Mouse (Mus musculus) midbrain, postnatal 0 days (tissue): ENCODE measurements at regions not wholly inside any gene's neighbourhood (a gene's known extent, or its start where the extent isn't known, plus 50 kb on each side); places are given as distances from the start of the nearest gene placed in this dataset.
A peak's percentile ranks its signal among the peaks of the same experiment; 100 is the strongest.

Experiments used
- ATAC-seq: fragments of 200-750 bp; cut with Nextera tagmentation; 2 replicates; pipeline ENCODE4 v1.8.0; 2017; ENCODE audit warnings: moderate number of reproducible peaks, mild to moderate bottlenecking, moderate TSS enrichment, moderate library complexity; ENCODE audit not compliant: low FRiP score
- DNase-seq: peaks from one replicate; pipeline ENCODE4 v3.0.0-alpha.2; 2015; ENCODE audit warnings: low spot score
- H3K27ac ChIP-seq: fragments of 300-500 bp; sonication (generic); 2 replicates; pipeline ENCODE4 v1.5.1; 2014; ENCODE audit warnings: low read depth, mild to moderate bottlenecking, low read length, mixed read lengths
- H3K27me3 ChIP-seq: fragments of 300-500 bp; sonication (generic); 2 replicates; pipeline ENCODE4 v1.6.1; 2014; ENCODE audit warnings: low read length, control low read depth, mixed read lengths; ENCODE audit not compliant: insufficient read depth
- H3K36me3 ChIP-seq: fragments of 300-500 bp; sonication (generic); 2 replicates; pipeline ENCODE4 v1.6.1; 2014; ENCODE audit warnings: low read length, control low read depth, mixed read lengths; ENCODE audit not compliant: insufficient read depth
- H3K4me1 ChIP-seq: fragments of 300-500 bp; sonication (generic); 2 replicates; pipeline ENCODE4 v1.6.1; 2014; ENCODE audit warnings: mild to moderate bottlenecking, control low read depth, antibody characterized with exemption, low read length, mixed read lengths; ENCODE audit not compliant: insufficient read depth
- H3K4me2 ChIP-seq: fragments of 300-500 bp; sonication (generic); 2 replicates; pipeline ENCODE4 v1.6.1; 2014; ENCODE audit warnings: low read depth, mild to moderate bottlenecking, low read length, mixed read lengths; ENCODE audit not compliant: poor library complexity, severe bottlenecking
- H3K4me3 ChIP-seq: fragments of 300-500 bp; sonication (generic); 2 replicates; pipeline ENCODE4 v1.5.1; 2014; ENCODE audit warnings: low read depth, mild to moderate bottlenecking, low read length, moderate library complexity
- H3K9ac ChIP-seq: fragments of 300-500 bp; sonication (generic); replicated peaks from 2 replicates; pipeline ENCODE4 v1.6.1; 2014; ENCODE audit warnings: mild to moderate bottlenecking, low read length, moderate library complexity, mixed read lengths; ENCODE audit not compliant: poor library complexity, severe bottlenecking
- H3K9me3 ChIP-seq: fragments of 300-500 bp; sonication (generic); 2 replicates; pipeline ENCODE4 v1.6.1; 2016; ENCODE audit warnings: low read length, control low read depth
- CTCF ChIP-seq: IDR thresholded peaks from 2 replicates; pipeline ENCODE4 v1.5.1; 2016; ENCODE audit warnings: antibody characterized with exemption, mild to moderate bottlenecking
- WGBS: fragments of 180-500 bp; shearing (Covaris S2); extraction: QIAGEN DNeasy Blood & Tissue Kit; methylation state at CpG from one replicate; pipeline ENCODE4 v1.1.7; 2014; 5-methylcytosine and 5-hydroxymethylcytosine counted together

DNA sequence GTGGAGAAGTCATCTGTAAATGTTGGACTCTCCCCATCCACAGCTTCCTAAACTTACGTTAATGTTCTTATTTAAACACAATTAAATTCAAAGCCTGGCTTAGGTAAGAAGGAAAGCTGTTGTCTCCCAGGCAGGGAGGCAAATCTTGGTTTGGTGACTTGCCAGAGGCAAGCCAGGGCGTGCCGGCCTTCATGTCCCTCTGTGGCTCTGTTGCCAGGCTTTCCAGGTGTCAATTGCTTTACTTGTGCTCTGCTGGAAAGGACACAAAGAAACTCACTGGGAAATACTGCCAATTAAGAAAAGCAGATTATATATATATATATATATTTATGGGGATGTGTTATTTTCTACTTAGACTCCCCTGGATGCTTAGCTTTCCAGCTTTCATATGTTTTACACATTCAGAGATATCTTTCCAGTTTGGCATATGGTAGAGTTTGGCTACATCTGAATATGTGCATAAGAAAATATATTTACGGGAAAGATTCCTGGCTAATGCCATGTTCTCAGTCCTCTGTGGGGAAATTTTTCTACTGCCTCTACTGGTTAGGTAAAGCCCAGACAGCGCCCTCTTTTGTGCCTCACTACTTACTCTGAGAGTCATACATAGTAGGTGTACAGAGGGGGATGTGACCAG, 223.1 kb downstream of the Fat4 start:
- H3K9me3 ChIP-seq, result no peaks in the 10 kb centered on the region
- H3K4me3 ChIP-seq, result no peak overlapping the region
- no peak overlapping the region for H3K4me2 ChIP-seq
- H3K27ac ChIP-seq, result no peak overlapping the region
- no peaks in the 10 kb centered on the region for H3K27me3 ChIP-seq
- WGBS, result 85% methylated on average over 5 of the region's 5 CpGs
- TF ChIP-seq CTCF, result no peak
- ATAC-seq, result no peak
- DNase-seq, result peak; percentile 5
- H3K36me3 ChIP-seq, result no peaks in the 10 kb centered on the region
- H3K9ac ChIP-seq, result no peak overlapping the region
- no peaks in the 10 kb centered on the region for H3K4me1 ChIP-seq

DNA sequence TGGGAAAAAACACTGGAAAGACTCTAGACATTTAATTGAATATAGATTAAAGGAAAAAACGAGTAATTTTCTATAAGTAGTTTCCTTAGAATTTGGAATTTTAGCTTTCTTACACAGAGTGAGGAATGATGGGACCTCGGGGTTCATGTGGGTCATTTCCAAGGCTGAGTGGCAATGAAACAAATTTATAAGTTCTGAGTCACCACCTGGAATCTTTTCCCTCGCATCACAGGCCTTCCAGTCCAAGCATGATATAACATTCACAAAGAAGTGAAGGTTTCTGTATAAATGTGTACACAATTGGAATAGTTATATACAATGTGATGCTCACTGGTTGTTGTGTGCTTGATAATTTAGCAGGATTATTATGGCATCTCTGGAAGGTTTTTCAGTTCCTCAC, 227.3 kb downstream of the Fat4 start:
- no peak overlapping the region for H3K9ac ChIP-seq
- no peak for ATAC-seq
- no peak overlapping the region for H3K27ac ChIP-seq
- WGBS, result 85% methylated on average over 3 of the region's 3 CpGs
- no peaks in the 10 kb centered on the region for H3K36me3 ChIP-seq
- DNase-seq, result no peak
- H3K4me2 ChIP-seq, result no peak overlapping the region
- no peaks in the 10 kb centered on the region for H3K9me3 ChIP-seq
- TF ChIP-seq CTCF, result no peak
- H3K27me3 ChIP-seq, result no peaks in the 10 kb centered on the region
- H3K4me1 ChIP-seq, result no peaks in the 10 kb centered on the region
- H3K4me3 ChIP-seq, result no peak overlapping the region

DNA sequence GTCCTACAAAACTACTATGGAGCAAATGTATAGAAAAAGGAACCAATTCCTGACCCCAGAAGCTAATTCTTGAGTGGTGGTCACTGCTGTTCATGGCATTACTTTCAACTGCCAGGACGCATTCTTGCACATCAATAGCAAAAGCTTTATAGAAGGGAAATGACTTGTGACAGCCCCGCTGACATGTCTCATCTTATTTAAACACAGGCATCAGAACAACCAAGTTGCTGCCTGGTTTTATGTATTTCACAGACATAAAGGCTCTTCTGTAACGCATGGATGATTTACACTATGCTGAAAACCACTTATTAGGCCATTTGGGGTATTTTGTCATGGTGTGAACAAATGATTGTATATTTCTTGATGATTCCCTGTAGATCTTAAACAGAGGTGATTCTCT, 228.1 kb downstream of the Fat4 start:
- no peak overlapping the region for H3K9ac ChIP-seq
- H3K36me3 ChIP-seq, result no peaks in the 10 kb centered on the region
- 48% methylated on average over 3 of the region's 3 CpGs for WGBS
- DNase-seq (peak; percentile 10), ATAC-seq (no peak)
- TF ChIP-seq CTCF, result no peak
- no peaks in the 10 kb centered on the region for H3K9me3 ChIP-seq
- no peak overlapping the region for H3K4me3 ChIP-seq
- H3K27ac ChIP-seq, result no peak overlapping the region
- H3K4me2 ChIP-seq, result no peak overlapping the region
- H3K4me1 ChIP-seq, result no peaks in the 10 kb centered on the region
- H3K27me3 ChIP-seq, result no peaks in the 10 kb centered on the region

- Histone ChIP-seq H3K27me3 (no peaks in the 10 kb centered on the region), H3K4me3 (no peak overlapping the region), H3K27ac (no peak overlapping the region), H3K4me2 (no peak overlapping the region), H3K36me3 (no peaks in the 10 kb centered on the region), H3K9ac (no peak overlapping the region), H3K4me1 (no peaks in the 10 kb centered on the region), H3K9me3 (no peaks in the 10 kb centered on the region)
- ATAC-seq (no peak), DNase-seq (no peak)
- TF ChIP-seq CTCF, result no peak
- WGBS, result 6% methylated on average over 1 of the region's 1 CpGs
Measured at GRCm38 (mm10) chr3:39115441-39115840, 228.7 kb downstream of the Fat4 start.

DNA sequence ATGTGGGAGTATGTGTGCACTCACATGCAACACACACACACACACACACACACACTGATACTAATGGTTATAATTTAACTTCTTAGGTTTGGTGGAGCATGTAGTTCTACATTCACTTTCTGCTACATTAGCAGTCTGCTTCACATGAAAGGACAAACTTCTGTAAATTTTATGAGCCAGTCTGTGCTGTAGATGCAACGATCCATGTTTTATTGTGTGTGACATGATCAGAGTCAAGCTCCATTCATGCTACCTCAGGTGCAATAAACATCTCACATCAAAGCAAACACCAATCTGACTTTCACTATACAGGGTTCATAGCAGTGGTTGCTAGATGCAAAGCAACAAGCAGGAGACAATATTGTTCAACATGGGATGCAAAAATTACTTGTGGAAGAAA, 235.5 kb downstream of the Fat4 start:
- H3K27me3 ChIP-seq, result no peaks in the 10 kb centered on the region
- no peak for TF ChIP-seq CTCF
- ATAC-seq (no peak), DNase-seq (no peak)
- H3K36me3 ChIP-seq, result no peaks in the 10 kb centered on the region
- H3K4me3 ChIP-seq, result no peak overlapping the region
- no peak overlapping the region for H3K27ac ChIP-seq
- no peaks in the 10 kb centered on the region for H3K9me3 ChIP-seq
- no peak overlapping the region for H3K4me2 ChIP-seq
- WGBS, result 74% methylated on average over 1 of the region's 1 CpGs
- H3K4me1 ChIP-seq, result no peaks in the 10 kb centered on the region
- H3K9ac ChIP-seq, result no peak overlapping the region

DNA sequence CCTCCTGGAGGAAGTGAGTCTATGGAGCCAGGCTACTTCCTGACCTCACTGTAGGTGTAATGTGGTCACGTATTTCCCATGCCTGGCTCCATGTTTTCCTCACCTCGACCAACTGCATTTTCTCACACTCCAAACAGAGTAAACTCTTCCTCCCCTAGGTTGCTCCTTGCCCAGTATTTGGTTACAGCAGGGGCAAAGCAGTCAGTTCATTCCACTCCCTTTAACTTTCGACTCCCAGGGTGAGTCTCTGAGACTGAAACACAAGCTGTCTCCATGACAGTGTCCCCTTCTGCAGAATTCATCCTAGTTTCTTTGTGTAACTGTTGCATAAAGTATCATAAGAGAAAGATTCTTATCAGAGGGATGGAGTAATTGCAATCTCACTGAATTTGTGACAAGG, 243.8 kb downstream of the Fat4 start:
- no peaks in the 10 kb centered on the region for H3K9me3 ChIP-seq
- WGBS, result 89% methylated on average over 3 of the region's 3 CpGs

More for the DNA sequence above, 243.8 kb downstream of the Fat4 start:
- no peaks in the 10 kb centered on the region for H3K27me3 ChIP-seq
- no peaks in the 10 kb centered on the region for H3K4me1 ChIP-seq
- no peak for ATAC-seq
- no peak overlapping the region for H3K27ac ChIP-seq
- H3K9ac ChIP-seq, result no peak overlapping the region
- no peaks in the 10 kb centered on the region for H3K36me3 ChIP-seq
- H3K4me3 ChIP-seq, result no peak overlapping the region
- TF ChIP-seq CTCF, result no peak
- no peak for DNase-seq
- H3K4me2 ChIP-seq, result no peak overlapping the region
